Mouse (Mus musculus) kidney, embryonic 15.5 days (tissue): ENCODE data around the gene Sin3a. TPM values are rescaled to one million over a fixed set of nuclear protein-coding genes. Genes with fewer than 3 reads are reported as not detected.

ENCODE experiments used
- ATAC-seq: fragments of 200-750 bp; cut with Nextera tagmentation; replicated peaks from 2 replicates; pipeline ENCODE4 v1.8.0; 2017; ENCODE audit warnings: moderate TSS enrichment; ENCODE audit not compliant: low FRiP score
- H3K27ac ChIP-seq: fragments of 300-500 bp; sonication (generic); 2 replicates; pipeline ENCODE4 v1.5.1; 2015; ENCODE audit warnings: mild to moderate bottlenecking, inconsistent platforms
- H3K27me3 ChIP-seq: fragments of 300-500 bp; sonication (generic); 2 replicates; pipeline ENCODE4 v1.6.1; 2015; ENCODE audit warnings: inconsistent platforms
- H3K36me3 ChIP-seq: fragments of 300-500 bp; sonication (generic); 2 replicates; pipeline ENCODE4 v1.6.1; 2015; ENCODE audit warnings: inconsistent platforms
- H3K4me1 ChIP-seq: fragments of 300-500 bp; sonication (generic); 2 replicates; pipeline ENCODE4 v1.6.1; 2015; ENCODE audit warnings: inconsistent platforms
- H3K4me2 ChIP-seq: fragments of 300-500 bp; sonication (generic); 2 replicates; pipeline ENCODE4 v1.6.1; 2015; ENCODE audit warnings: moderate library complexity, mild to moderate bottlenecking, inconsistent platforms
- H3K4me3 ChIP-seq: fragments of 300-500 bp; sonication (generic); replicated peaks from 2 replicates; pipeline ENCODE4 v1.5.1; 2015; ENCODE audit warnings: mild to moderate bottlenecking, inconsistent platforms
- H3K9ac ChIP-seq: fragments of 300-500 bp; sonication (generic); 2 replicates; pipeline ENCODE4 v1.6.1; 2015; ENCODE audit warnings: mild to moderate bottlenecking, inconsistent platforms
- H3K9me3 ChIP-seq: fragments of 300-500 bp; sonication (generic); replicated peaks from 2 replicates; pipeline ENCODE4 v1.6.1; 2016; ENCODE audit warnings: inconsistent platforms
- WGBS: fragments of 180-500 bp; shearing (Covaris S2); methylation state at CpG from one replicate; pipeline ENCODE4 v1.1.7; 2015; ENCODE audit warnings: mixed read lengths; 5-methylcytosine and 5-hydroxymethylcytosine counted together
- polyA plus RNA-seq: library from polyadenylated mRNA; unstranded; fragments of >200 nt; fragmentation: Nextera tagmentation; extraction: Ambion mirVana; gene quantifications from 2 replicates; pipeline ENCODE4 v1.2.1, GENCODE M21; 2015

Gene Sin3a
- polyA plus RNA-seq, 1 experiment from 2014 or later: 36.6 TPM

GRCm38 (mm10) chr9:57156823-57157222 lies 85.0 kb downstream of the Sin3a start:
- Histone ChIP-seq H3K9me3 (no peaks in the 10 kb centered on the region), H3K4me2 (peak overlapping the region; percentile 93; the same call in 1 of the 2 replicates), H3K9ac (no peak overlapping the region), H3K27me3 (no peaks in the 10 kb centered on the region), H3K4me1 (peaks cover 14% of the 10 kb centered on the region), H3K4me3 (0 out of 2 replicates have a peak overlapping the region, but pooled peaks have one; percentile 89), H3K27ac (no peak overlapping the region), H3K36me3 (peaks cover 15% of the 10 kb centered on the region)
- 89% methylated on average over 8 of the region's 8 CpGs for WGBS
- no peak for ATAC-seq

- peak overlapping the region; percentile 89 for H3K4me3 ChIP-seq
- H3K9ac ChIP-seq: peak overlapping the region; percentile 76
- peaks cover 15% of the 10 kb centered on the region for H3K36me3 ChIP-seq
- peaks cover 14% of the 10 kb centered on the region for H3K4me1 ChIP-seq
- no peaks in the 10 kb centered on the region for H3K9me3 ChIP-seq
- 33% methylated on average over 13 of the region's 13 CpGs for WGBS
- no peaks in the 10 kb centered on the region for H3K27me3 ChIP-seq
- no peak for ATAC-seq
- peak overlapping the region; percentile 93 for H3K4me2 ChIP-seq
- no peak overlapping the region for H3K27ac ChIP-seq
Measured at GRCm38 (mm10) chr9:57157499-57157898, 85.7 kb downstream of the Sin3a start.

GRCm38 (mm10) chr9:57158013-57158470 lies 86.2 kb downstream of the Sin3a start, which contains the start of gene Commd4:
TSS of gene Commd4 (minus strand) at chr9:57158331.
- H3K9me3 ChIP-seq: no peaks in the 10 kb centered on the region
- H3K27ac ChIP-seq: no peak within 1 kb of the TSS
- peaks cover 15% of the 10 kb centered on the region for H3K36me3 ChIP-seq
- H3K9ac ChIP-seq: peak within 1 kb of the TSS; percentile 76
- H3K27me3 ChIP-seq: no peaks in the 10 kb centered on the region
- H3K4me3 ChIP-seq: peak within 1 kb of the TSS; percentile 89
- ATAC-seq: peak; percentile 78
- under 1% methylated on average over 24 of the region's 24 CpGs for WGBS
- peak within 1 kb of the TSS; percentile 93 for H3K4me2 ChIP-seq
- H3K4me1 ChIP-seq: peaks cover 17% of the 10 kb centered on the region

- WGBS: 33% methylated on average over 11 of the region's 11 CpGs
- Histone ChIP-seq H3K4me3 (peak overlapping the region; percentile 89), H3K9ac (no peak overlapping the region), H3K4me2 (peak overlapping the region; percentile 93), H3K9me3 (no peaks in the 10 kb centered on the region), H3K4me1 (peaks cover 17% of the 10 kb centered on the region), H3K27ac (no peak overlapping the region), H3K36me3 (peaks cover 15% of the 10 kb centered on the region), H3K27me3 (no peaks in the 10 kb centered on the region)
- ATAC-seq: no peak
Measured at GRCm38 (mm10) chr9:57158506-57158905, 86.7 kb downstream of the Sin3a start.

GRCm38 (mm10) chr9:57162496-57162895 lies 90.7 kb downstream of the Sin3a start:
- Histone ChIP-seq H3K27me3 (no peaks in the 10 kb centered on the region), H3K36me3 (no peaks in the 10 kb centered on the region), H3K4me2 (no peak overlapping the region), H3K27ac (no peak overlapping the region), H3K9me3 (no peaks in the 10 kb centered on the region), H3K9ac (no peak overlapping the region), H3K4me3 (no peak overlapping the region), H3K4me1 (peaks cover 6% of the 10 kb centered on the region)
- peak; percentile 38; the same call in 1 of the 2 replicates for ATAC-seq
- 18% methylated on average over 3 of the region's 3 CpGs for WGBS

GRCm38 (mm10) chr9:57163137-57163536 lies 91.3 kb downstream of the Sin3a start:
- H3K4me2 ChIP-seq: no peak overlapping the region
- WGBS: 49% methylated on average over 2 of the region's 2 CpGs

GRCm38 (mm10) chr9:57166173-57166572 lies 94.3 kb downstream of the Sin3a start:
- ATAC-seq: no peak
- 85% methylated on average over 2 of the region's 2 CpGs for WGBS
- Histone ChIP-seq H3K27ac (peak overlapping the region; percentile 73), H3K4me3 (no peak overlapping the region), H3K36me3 (no peaks in the 10 kb centered on the region), H3K4me1 (peaks cover 3% of the 10 kb centered on the region; the same call in 1 of the 2 replicates), H3K27me3 (no peaks in the 10 kb centered on the region), H3K9ac (no peak overlapping the region), H3K4me2 (no peak overlapping the region), H3K9me3 (no peaks in the 10 kb centered on the region)

More at GRCm38 (mm10) chr9:57163137-57163536, 91.3 kb downstream of the Sin3a start:
- Histone ChIP-seq H3K4me1 (peaks cover 3% of the 10 kb centered on the region; the same call in 1 of the 2 replicates), H3K9me3 (no peaks in the 10 kb centered on the region), H3K9ac (no peak overlapping the region), H3K27me3 (no peaks in the 10 kb centered on the region), H3K36me3 (no peaks in the 10 kb centered on the region), H3K27ac (no peak overlapping the region), H3K4me3 (no peak overlapping the region)
- ATAC-seq: no peak

GRCm38 (mm10) chr9:57168411-57168810 lies 96.6 kb downstream of the Sin3a start:
- no peak overlapping the region for H3K9ac ChIP-seq
- 68% methylated on average over 5 of the region's 5 CpGs for WGBS
- no peak overlapping the region for H3K4me2 ChIP-seq
- H3K36me3 ChIP-seq: no peaks in the 10 kb centered on the region
- H3K4me3 ChIP-seq: no peak overlapping the region
- H3K27me3 ChIP-seq: no peaks in the 10 kb centered on the region
- H3K9me3 ChIP-seq: no peaks in the 10 kb centered on the region
- ATAC-seq: no peak
- H3K27ac ChIP-seq: peak overlapping the region; percentile 48; the same call in 1 of the 2 replicates
- no peaks in the 10 kb centered on the region for H3K4me1 ChIP-seq

Other genes starting within 250 kb of the Sin3a start
- gene Odf3l1, start 207.4 kb upstream of the Sin3a start, polyA plus RNA-seq: 0.17 and 0.22 TPM in 2 replicates
- gene Cspg4, start 207.0 kb upstream of the Sin3a start, polyA plus RNA-seq: 25.0 and 26.5 TPM in 2 replicates
- gene Snx33, start 143.7 kb upstream of the Sin3a start, polyA plus RNA-seq: 9.2 and 10.5 TPM in 2 replicates
- gene Imp3, start 134.6 kb upstream of the Sin3a start, polyA plus RNA-seq: 90.8 and 93.7 TPM in 2 replicates
- gene Snupn, start 121.2 kb upstream of the Sin3a start, polyA plus RNA-seq: 24.1 and 28.3 TPM in 2 replicates
- 22.7 and 24.2 TPM in 2 replicates for gene Ptpn9, start 77.1 kb upstream of the Sin3a start, polyA plus RNA-seq
- 80.8 and 95.2 TPM in 2 replicates for gene Man2c1, start 58.6 kb downstream of the Sin3a start, polyA plus RNA-seq
- gene Neil1, start 76.3 kb downstream of the Sin3a start, polyA plus RNA-seq: 8.3 and 9.7 TPM in 2 replicates
- 104 and 105 TPM in 2 replicates for gene Commd4, start 86.3 kb downstream of the Sin3a start, polyA plus RNA-seq
- gene Trcg1, start 164.5 kb downstream of the Sin3a start, polyA plus RNA-seq: not detected in 2 replicates
- gene 1700017B05Rik, start 190.6 kb downstream of the Sin3a start, polyA plus RNA-seq: 22.0 and 24.6 TPM in 2 replicates